Mouse (Mus musculus) CD4-positive helper T cell, adult 2 months (primary cell): ENCODE measurements at regions not wholly inside any gene's neighbourhood (a gene's known extent, or its start where the extent isn't known, plus 50 kb on each side); places are given as distances from the start of the nearest gene placed in this dataset.
"Not testable (repeated sequence)": the region's sequence is repeated elsewhere in the genome, so short reads cannot be mapped to it uniquely, and the experiment has no call there.

Experiments used
- DNase-seq: peaks from one replicate; pipeline ENCODE4 v3.0.0-alpha.2; 2012; ENCODE audit warnings: low read depth, missing footprints, low spot score

GRCm38 (mm10) chr16:51169294-51169693, 578.3 kb upstream of the Ccdc54 start:
- DNase-seq = no peak

GRCm38 (mm10) chr16:51160768-51161167, 569.8 kb upstream of the Ccdc54 start:
- no peak for DNase-seq

- DNase-seq = no peak
These were observed 547.6 kb upstream of the Ccdc54 start for GRCm38 (mm10) chr16:51138575-51138974.

GRCm38 (mm10) chr16:51119835-51120234, 528.9 kb upstream of the Ccdc54 start:
- no peak for DNase-seq

GRCm38 (mm10) chr16:51118365-51118764, 527.4 kb upstream of the Ccdc54 start:
- no peak for DNase-seq

GRCm38 (mm10) chr16:51117836-51118235, 526.9 kb upstream of the Ccdc54 start:
- no peak for DNase-seq

- no peak for DNase-seq
These were observed 518.9 kb upstream of the Ccdc54 start for GRCm38 (mm10) chr16:51109864-51110263.

GRCm38 (mm10) chr16:51107421-51107820, 516.5 kb upstream of the Ccdc54 start:
- DNase-seq = no peak

GRCm38 (mm10) chr16:51086556-51086955, 495.6 kb upstream of the Ccdc54 start:
- no peak for DNase-seq

GRCm38 (mm10) chr16:51080146-51080545, 489.2 kb upstream of the Ccdc54 start:
- no peak for DNase-seq

GRCm38 (mm10) chr16:51048650-51049049, 457.7 kb upstream of the Ccdc54 start:
- DNase-seq = no peak

- DNase-seq = no peak
These were observed 457.2 kb upstream of the Ccdc54 start for GRCm38 (mm10) chr16:51048169-51048568.

GRCm38 (mm10) chr16:51041311-51041710, 450.4 kb upstream of the Ccdc54 start:
- no peak for DNase-seq

GRCm38 (mm10) chr16:51002876-51003275, 411.9 kb upstream of the Ccdc54 start:
- no peak for DNase-seq

GRCm38 (mm10) chr16:50964395-50964794, 373.4 kb upstream of the Ccdc54 start:
- no peak for DNase-seq

- no peak for DNase-seq
These were observed 353.1 kb upstream of the Ccdc54 start for GRCm38 (mm10) chr16:50944091-50944490.

- DNase-seq = not testable (repeated sequence)
These were observed 352.6 kb upstream of the Ccdc54 start for GRCm38 (mm10) chr16:50943581-50943980.

GRCm38 (mm10) chr16:50942291-50942690, 351.3 kb upstream of the Ccdc54 start:
- no peak for DNase-seq

- no peak for DNase-seq
These were observed 348.4 kb upstream of the Ccdc54 start for GRCm38 (mm10) chr16:50939316-50939715.

GRCm38 (mm10) chr16:50907732-50908131, 316.8 kb upstream of the Ccdc54 start:
- no peak for DNase-seq

GRCm38 (mm10) chr16:50899151-50899550, 308.2 kb upstream of the Ccdc54 start:
- no peak for DNase-seq

GRCm38 (mm10) chr16:50877926-50878325, 287.0 kb upstream of the Ccdc54 start:
- DNase-seq = no peak

GRCm38 (mm10) chr16:50871318-50871717, 280.4 kb upstream of the Ccdc54 start:
- DNase-seq = no peak

GRCm38 (mm10) chr16:50863565-50863964, 272.6 kb upstream of the Ccdc54 start:
- DNase-seq = no peak
